8 mouse cellular contexts compared by ENCODE assay signal in the genomic region with DNA sequence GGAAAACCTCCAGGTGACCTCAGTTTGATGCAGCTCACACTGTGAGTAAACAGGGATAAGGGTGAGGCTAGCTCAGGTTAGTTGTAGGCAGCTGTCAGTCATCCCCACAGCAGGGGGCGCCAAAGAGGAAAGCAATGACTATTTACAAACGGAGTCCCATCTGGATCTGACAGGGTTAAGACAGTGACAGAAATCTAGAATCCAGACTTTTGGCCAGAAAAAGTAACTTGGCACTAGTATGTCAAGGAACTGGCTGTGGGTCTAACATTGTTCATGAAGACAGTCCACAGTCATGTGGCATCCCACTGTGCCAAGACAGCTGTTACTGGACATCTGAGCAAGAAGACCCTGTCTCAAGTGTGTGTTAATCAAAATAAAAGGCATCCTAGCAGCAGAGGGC. TPM values are rescaled to one million over a fixed set of nuclear protein-coding genes. Genes with fewer than 3 reads are reported as not detected.
DNase-seq lines count a peak whose midpoint lies in the region; TF ChIP-seq lines count a peak whose summit lies in the region.

No protein-coding gene starts in this region.

- no peak overlapping the region for H3K27ac ChIP-seq in left cerebral cortex, adult 2 months
- no peak overlapping the region for H3K27ac ChIP-seq in cortical plate, adult 2 months (ENCODE audit: insufficient read depth, low read length)

- no peak for TF ChIP-seq POLR2A in cortical plate, adult 2 months (IDR thresholded peaks at IDR 0.05; ENCODE audit: extremely low read depth, insufficient read depth, low read length)

- peak; percentile 59 for DNase-seq in cerebellum, postnatal 10 days
- no peak for DNase-seq in cerebellum, adult 9-10 months
- DNase-seq in left cerebral cortex, adult 2 months (ENCODE audit: extremely low spot score in 1 of 2, low spot score in 2 of 2): no peak
- DNase-seq in left cerebral cortex, postnatal 36 days (ENCODE audit: low spot score in 2 of 2): no peak
- peak; percentile 70 for DNase-seq in lung, postnatal 36 days
- peak; percentile 61 for DNase-seq in thymus, postnatal 25 days
- no peak for DNase-seq in urinary bladder, adult 18-20 months (ENCODE audit: low spot score in 2 of 2)

- H3K4me3 ChIP-seq in left cerebral cortex, adult 2 months: no peak overlapping the region
- no peak overlapping the region for H3K4me3 ChIP-seq in cortical plate, adult 2 months (ENCODE audit: insufficient read depth, low read length)

- TF ChIP-seq CTCF in left cerebral cortex, adult 2 months (IDR thresholded peaks at IDR 0.05): peak; percentile 38; the same call in 1 of the 2 replicates
- TF ChIP-seq CTCF in cortical plate, adult 2 months (IDR thresholded peaks at IDR 0.05; ENCODE audit: extremely low read depth, insufficient read depth, low read length): 0 out of 2 replicates have a peak, but pooled peaks have one; percentile 15

- no peaks in the 10 kb centered on the region for H3K4me1 ChIP-seq in cortical plate, adult 2 months (ENCODE audit: control insufficient read depth, insufficient read depth, low read length)

- intact Hi-C loops in left cerebral cortex, adult 2 months (cut with DNase I): no loop called here
- intact Hi-C loops in left cerebral cortex, postnatal 36 days (cut with DNase I): no loop called here

RNA-seq across cellular contexts. Expression of gene Eya3, which starts 10.0 kb away (rescaled TPM):
- total RNA-seq in left cerebral cortex, adult 2 months (2021): 10 to 100 TPM; 31.0 to 33.5 TPM
- 10 to 100 TPM; 27.4 to 30.4 TPM for total RNA-seq in left cerebral cortex, postnatal 36 days (2021)
- 24.5 and 25.5 TPM in 2 replicates for polyA plus RNA-seq in cortical plate, adult 2 months (2012; rRNA removed)

Comparison
In these comparisons a context has a peak if more than half of its experiments do, and no peak if none do; other contexts are left out.
1. DNase-seq: peak in cerebellum, postnatal 10 days (2 of 2), lung, postnatal 36 days (single experiment) and thymus, postnatal 25 days (single experiment); none in cerebellum, adult 9-10 months (single experiment), left cerebral cortex, adult 2 months (0 of 2), left cerebral cortex, postnatal 36 days (0 of 2) and urinary bladder, adult 18-20 months (0 of 2).